Mouse (Mus musculus) ovary, postnatal 10 days (tissue): Measurements from ENCODE around the gene 1700025G04Rik.

Experiments
- DNase-seq: peaks from one replicate; pipeline ENCODE4 v3.0.0; 2022; ENCODE audit warnings: low spot score

Gene 1700025G04Rik

DNA sequence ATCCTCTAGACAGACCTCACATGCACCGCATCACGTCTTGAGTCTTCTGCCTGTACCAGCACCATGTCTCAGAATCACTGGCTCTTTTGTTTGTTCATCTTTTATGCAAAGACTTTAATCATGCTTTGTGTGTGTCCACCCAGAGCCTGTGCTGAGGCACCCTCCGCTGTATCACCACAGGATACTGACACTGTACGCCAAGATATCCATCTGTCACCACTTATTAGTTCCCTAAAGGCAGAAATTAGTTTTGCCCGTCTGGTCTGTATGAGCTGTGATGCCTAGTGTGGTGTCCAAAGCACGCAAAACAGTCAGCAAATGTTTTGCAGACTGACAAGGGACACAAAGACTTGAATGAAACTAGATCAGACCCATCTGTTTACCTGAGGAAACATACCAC, 95.7 kb downstream of the 1700025G04Rik start:
- no peak for DNase-seq

DNA sequence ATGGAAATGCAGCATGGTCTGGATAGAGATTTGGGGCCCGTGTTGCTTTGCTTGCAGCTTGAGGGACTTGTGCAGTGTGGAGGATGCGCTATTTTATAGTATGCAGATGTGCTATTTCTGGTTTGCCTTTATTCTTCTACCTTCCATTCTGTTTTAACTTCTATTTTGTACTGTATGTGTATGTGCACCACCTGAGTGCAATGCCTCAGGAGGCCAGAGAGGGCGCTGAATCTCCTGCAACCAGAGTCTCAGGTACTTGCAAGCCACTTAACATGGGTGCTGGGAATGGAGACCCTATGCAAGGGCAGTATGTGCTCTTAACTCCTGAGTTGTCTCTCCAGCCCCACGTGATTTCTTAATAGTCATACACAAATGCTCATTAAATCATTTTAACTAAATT, 98.4 kb downstream of the 1700025G04Rik start:
- DNase-seq, result no peak

DNA sequence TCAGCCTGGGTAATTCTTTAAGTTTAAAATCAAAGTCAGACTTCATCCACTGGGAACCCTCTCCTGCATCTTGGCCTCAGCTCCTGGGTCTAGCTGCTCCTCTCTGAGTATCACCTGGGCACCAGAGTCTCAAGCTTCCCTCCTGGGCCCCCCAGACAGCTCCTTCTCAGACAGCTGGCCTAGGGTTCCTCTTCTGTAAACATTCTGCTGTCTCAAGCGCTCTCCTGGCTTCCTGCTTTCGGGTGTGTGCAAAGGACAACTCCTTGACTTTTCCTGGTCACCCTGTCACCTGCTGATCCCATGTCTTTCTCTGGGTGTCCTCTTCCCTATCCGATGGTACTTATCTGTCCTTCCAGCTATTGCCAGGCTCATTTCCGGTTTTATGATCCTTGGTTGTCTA, 99.3 kb downstream of the 1700025G04Rik start:
- no peak for DNase-seq

DNA sequence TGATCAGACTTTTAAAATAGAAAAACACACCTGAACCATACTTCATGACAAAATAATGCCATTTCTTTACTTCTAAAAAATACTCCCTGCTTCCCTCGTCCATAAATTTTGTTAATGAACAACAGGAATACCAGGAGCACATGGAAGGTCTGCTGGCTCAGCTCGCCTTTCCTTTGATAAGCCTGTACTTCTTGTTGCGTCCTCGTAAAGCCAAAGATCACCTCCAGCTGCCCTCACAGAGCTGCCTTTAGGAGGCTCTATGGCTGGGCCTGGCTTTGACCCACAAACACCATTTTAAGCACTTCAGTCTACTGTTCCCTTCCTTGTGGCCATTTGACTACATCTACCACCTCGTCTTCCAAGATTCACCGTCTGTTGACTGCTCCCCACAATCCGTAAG, 101.2 kb downstream of the 1700025G04Rik start:
- no peak for DNase-seq

DNA sequence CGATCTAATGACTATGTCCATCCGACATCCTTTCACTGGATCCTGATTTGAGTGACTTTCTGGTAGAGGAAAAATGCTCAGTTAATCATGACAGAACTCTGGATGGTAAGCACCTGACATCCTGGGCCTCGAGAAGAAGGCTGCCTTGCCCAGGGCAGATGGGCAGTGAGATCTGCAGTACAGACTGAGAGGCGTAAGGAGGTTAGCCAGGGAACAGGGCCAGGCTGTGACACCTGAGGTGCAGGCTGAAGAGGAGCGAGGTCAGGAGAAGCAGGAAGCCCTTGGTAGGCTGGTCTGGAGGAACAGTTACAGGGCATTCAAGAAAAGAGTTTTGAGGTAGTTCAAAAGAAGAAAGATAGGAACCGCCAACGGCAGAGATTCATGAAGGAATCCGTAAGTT, 101.9 kb downstream of the 1700025G04Rik start:
- no peak for DNase-seq

DNA sequence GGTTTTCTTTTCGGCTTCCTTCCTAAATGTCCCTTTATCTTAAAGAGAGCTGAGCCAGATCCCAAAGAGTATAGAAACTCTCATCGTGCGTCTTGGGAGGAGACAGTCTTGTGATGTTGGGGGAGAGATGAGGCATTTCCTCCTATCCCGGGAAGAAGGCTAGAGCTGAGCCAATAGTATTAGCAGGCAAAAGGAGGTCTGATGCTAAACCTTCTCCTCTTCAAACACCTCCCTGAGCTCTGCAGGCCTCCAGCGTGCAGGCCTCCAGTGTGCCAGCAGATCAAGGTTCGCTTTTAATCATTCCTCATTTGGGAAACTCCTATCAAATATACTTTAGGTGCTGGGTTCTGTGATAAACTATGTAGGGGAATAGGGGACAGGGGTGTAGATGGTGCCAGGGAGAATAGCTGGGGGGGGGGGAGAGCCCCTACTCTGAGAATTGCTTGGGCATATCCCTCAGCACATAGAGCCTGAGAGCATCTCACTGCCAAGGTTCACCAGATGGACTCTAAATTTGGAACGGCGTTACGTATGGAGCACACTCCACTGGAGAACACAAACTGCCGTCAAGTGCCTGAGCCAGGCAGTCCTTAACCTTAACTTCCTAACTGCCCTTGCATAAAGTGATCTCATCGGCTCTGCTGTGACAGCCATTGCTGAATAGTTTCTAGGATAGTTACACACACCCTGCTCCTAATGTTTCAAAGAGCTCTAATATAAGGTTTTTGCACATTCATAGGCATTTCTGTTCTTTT, 103.7 kb downstream of the 1700025G04Rik start:
- DNase-seq, result no peak

DNA sequence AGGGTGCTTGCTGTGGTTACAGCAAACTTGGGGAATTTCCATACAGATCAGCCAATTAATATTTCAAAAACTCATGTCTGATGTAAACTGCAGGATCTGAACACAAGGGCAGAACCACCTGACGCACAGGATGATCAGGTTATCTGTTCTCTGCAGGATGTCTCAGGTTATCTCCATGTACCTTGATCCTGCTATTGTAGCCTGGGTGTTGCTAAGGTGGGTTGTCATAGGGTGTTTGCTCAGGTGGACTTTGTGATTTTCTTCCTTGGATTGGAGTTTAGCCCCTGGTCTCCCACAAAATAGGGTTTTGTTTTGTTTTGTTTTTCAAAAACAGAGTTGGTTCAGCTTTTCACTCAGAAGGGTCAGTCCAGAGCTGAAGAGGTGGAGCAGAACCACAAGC, 104.9 kb downstream of the 1700025G04Rik start:
- DNase-seq, result no peak

DNA sequence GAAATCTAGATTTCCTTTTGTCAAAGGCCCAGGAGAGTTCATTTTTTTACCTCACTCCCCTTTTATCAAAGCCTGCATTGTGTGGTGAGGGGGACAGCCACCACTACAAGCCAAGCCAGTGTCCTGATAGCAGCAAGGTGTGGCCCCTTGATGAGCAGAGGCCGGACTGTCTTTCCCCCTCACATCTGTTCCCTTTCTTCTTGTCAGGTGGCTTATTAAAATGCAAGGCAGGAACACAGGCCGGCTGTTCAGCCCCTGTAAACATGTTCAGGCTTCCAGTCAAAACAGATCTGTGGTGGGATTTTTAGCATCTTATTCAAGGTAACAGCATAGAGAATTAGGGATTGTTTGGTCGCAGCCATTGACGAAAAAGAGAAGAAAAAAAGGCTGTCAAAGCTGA, 105.9 kb downstream of the 1700025G04Rik start:
- no peak for DNase-seq

DNA sequence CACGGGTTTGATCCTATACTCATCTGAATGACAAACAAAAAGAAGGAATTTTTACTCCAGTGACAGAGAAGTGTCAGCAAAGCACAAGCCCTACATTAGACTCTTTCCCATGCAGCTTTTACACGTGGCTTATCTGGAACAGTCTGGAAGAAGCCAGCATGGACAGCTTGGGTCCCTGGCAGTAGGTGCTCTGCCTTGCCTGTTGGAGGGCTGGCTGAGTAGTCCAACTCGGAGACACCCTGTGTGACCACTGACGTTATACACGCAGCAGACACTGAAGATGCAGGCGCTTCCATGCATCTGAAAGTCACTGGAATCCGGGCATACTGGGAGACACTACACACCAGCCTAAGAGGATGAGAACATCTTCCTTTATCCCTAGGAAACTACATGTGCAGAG, 109.4 kb downstream of the 1700025G04Rik start:
- no peak for DNase-seq

DNA sequence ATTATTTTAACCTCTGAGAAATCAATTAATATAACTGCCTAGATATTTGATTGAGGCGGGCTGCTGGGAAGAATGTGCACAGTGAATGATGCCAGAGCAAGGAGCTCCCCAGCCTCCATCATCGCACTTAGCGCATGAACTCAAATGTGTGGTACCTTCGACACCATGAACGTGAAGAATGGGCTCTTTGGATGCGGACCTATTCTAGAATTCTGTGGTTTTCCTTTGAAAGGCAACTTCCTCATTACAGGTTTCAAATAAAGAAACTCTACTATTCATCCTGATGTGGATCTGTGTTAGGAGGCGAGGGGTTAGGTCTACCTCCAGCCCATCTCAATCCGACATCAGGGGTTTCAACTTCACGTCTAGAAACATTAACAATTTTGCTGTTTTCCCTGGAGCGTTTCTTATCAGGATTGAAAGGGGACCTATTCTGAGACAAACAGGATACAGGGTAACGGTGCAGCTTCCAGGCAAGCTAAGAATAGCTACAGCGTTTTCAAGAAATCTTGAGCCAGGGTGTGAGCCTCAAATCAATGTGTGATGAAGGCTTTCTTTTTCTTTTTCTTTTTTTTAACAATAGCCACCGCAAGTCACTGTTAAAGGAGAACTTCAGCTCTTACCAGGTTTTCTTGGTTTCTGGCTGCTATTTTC, 110.0 kb downstream of the 1700025G04Rik start:
- no peak for DNase-seq

DNA sequence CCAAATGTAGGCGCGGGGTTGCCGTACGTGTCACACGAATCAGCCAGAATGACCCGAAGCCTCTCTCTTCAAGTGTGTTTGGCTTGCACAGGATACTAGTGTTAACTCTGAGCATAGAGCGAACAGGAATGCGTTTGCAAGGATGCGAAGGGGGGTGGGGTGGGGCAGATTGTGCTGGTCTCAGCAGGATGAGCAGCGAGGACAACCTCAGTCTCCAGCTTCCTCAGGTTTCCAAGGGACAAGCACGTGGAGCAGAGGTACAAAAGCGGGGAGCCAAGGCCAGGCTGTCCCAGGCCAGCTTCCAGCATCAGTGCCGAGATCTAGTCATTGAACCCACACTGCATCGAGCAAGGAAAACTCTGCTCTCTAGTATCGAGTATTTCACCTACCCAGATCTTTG, 111.2 kb downstream of the 1700025G04Rik start:
- no peak for DNase-seq

DNA sequence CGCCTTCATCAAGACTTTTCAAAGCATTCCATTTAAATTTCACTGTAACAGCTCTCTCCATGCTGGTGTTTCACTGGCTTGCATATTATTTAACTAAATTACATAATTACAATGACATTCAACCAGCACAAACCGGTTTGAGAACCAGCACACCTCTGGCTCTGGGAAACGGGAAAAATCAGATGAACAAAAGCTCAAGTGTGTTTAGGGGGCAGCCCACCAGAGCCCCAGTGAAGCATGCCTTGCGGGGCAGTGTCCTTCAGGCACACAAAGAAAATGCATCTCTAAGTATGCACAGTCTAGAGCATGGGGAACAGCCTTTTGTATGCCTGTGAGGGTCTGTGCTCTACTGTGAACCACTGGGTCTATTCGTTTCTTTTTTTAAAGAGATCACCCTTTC, 112.3 kb downstream of the 1700025G04Rik start:
- DNase-seq, result no peak

DNA sequence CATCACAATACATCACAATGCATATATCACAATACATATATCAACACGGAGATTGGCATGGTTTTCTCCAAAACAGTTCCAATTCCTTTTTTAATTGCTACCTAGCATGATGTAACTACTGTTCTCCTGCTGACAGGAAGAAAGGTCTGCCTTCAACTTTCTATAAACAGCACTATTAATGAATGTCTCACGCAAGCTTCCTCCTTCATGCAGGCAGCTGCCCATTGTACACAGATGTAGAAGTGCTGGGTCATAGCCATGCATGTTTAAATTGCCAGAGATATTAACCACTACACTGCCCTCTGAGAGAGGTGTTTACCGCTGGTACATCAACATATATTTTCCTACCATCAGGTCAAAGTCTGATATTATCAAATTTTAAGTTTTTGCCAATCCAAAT, 113.1 kb downstream of the 1700025G04Rik start:
- no peak for DNase-seq

DNA sequence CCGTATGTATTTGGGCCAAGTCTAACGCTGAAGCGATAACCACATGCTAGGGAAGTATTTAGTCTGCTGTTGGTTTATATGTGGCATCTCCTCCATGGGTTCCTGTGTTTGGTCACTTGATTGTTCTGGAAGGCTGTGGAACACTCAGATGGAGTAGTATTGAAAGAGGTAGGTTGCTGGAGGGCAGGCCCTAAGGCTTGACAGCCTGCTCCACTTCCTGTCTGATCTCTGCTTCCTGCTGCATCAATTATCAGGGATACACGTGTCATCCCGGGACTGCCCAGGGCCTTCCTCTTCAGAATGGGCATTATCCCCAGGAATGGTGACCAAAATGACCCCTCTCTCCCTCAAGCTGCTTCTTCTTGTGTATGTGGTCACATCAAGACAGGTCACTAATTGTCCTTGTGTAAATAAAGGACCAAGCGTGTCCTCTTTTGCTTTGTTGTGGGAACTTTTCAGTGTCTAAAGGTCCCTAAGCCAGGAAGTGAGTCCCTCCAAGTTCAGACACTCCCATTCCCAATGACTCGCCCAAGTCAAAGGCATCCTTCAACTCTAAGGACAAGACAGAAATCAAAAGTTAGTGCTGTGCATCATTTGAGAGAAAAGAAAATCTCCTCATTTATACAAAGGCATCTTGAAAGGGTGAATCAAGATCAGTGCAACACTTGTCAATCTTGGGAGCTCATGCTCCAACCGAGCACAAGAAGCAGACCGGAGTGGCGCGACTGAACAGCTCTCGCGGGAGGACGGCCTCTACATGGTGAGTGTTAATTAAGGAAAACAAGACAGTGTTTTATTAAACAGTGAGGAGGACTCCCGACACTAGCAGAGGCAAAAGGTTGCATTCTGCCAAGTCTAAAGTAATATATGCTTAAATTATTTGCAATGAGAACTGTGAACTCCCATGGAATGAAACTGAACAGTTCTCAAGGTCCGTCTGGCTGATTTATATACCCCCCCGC, 114.2 kb downstream of the 1700025G04Rik start:
- no peak for DNase-seq

DNA sequence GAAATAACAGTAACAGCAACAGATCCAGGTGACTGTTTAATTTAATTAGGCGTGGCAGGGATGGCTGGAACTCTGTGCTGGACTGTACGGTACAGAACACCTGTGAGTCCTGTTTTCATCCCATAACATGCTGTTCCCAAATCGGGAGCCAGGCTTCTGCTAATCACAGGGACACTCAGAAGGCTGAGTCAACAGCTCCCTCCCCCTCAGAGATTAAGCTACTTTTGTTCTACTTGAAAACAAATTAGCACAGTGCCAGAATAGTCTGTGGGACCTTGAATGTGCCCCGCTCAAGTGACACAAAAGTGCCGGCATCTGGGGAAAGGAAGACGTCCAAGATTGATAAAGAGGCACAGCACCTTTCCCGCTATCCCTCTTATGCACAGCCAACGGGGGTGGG, 115.0 kb downstream of the 1700025G04Rik start:
- DNase-seq, result no peak

DNA sequence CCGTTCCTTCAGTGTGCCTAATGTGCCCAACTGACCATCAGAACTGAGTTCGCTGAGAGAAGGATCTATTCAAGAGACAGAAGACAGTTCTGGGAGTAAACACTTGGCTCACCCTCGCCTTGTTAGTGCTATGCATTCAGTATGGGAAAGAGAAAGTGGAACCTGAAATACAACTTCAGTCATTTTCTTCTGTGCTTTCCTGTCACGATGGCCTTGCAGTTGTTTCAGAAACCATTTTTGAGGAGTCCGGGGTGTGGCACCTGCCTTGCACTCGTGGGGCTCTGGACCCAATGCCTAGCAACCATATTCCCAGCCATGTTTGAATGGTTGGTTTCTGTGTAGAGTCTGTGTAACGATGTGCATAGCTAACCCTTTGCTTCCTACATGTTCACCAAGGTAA, 115.5 kb downstream of the 1700025G04Rik start:
- DNase-seq, result no peak

DNA sequence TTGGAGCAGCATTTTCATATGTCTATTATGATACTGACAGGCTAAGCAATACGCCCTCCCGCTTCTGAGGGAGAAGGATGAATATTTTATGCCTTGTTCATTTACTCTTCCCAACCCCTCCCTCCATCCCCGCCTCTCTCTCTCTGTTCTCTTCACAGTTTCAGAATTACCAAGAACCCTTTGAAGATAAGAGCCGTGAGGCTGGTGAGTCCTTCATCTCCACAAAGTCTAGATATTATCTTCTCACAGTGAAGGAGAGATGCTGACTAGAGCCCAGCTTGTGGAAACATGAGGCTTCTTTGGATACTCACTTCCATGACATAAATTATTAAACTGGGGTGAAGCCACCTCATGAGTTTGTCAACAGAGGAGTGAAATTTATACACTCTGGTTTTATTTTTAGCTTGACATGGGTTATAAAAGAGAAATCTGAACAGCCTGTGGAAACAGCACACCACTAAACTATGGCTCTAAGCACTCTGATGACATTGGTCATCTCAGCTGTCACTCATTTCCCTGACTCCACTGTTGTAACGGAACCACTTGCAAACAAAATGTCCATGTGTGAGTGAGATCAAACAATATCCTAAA, 116.7 kb downstream of the 1700025G04Rik start:
- DNase-seq, result no peak

DNA sequence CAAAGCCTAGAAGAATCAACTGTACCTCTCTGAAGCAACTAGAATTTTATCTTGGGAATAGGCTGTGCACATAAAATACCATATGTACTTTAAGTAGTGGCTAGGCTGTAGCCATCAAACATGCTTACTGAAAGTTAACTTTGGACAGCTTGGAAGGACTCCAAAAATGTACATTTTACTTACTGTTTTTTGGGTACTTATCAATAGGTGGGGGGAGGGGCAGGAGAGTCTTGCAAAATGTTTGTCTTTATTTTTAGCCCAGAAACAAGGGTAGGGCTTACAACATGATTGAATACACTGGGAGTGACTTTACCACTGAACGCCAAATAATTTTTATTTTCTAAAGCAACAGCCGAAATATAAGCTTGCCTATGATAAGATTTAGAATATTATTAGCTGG, 118.3 kb downstream of the 1700025G04Rik start:
- no peak for DNase-seq

DNA sequence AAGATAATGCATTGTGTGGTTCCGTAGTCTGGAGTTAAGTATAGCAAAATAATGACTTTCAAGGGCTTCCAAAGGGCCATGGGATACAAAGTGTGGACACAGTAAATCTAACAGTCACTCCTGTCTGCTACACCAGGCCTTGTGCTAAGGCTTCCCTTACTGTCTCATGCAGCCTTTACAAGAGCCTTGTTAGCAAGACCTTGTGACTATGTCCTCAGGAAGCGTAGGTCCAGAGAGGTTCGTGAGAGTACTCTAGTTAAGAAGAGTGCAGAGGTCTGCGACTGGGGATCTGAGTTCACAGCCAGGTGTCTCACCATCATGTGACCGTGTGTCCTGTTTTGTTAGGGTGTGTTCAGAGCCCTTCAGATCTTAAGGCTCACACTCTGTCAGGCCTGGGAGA, 121.8 kb downstream of the 1700025G04Rik start:
- no peak for DNase-seq

DNA sequence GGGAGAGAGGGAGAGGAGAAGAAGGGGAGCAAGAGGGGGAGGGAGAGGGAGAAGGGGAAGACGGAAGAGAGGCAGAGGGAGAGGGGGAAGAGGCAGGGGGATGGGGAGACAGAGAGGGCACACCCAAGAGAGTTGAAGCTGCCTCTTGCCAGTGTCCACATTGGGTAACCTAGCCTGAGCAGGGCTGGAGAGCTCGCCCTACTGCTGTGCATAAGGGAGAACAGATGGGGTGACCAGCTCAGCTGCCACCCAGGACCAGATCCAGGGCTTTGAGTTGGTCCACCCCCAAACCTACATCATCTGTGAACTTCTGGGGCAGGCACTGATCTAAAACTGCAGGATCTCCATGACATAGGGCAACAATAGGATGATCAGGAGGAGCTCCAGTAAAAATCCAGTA, 125.1 kb downstream of the 1700025G04Rik start:
- no peak for DNase-seq

DNA sequence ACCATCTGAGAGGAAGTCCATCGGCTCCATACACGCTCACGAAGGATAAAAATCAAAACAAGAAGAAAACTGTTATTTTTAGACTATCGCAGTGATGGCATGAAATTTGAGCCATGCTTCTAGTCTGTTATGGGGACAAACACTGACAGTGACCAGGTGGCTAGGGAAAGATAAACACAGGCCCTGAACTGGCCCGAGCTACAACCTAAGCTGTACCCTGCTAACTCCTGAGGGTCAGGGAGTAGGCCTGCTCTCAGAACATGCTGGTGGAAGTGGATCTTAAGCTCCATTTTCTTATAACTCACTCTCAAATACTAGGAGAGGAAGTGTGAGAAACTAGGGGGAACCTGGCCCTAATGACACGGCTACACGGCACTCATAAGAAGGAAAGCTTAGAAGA, 126.7 kb downstream of the 1700025G04Rik start:
- DNase-seq, result no peak

DNA sequence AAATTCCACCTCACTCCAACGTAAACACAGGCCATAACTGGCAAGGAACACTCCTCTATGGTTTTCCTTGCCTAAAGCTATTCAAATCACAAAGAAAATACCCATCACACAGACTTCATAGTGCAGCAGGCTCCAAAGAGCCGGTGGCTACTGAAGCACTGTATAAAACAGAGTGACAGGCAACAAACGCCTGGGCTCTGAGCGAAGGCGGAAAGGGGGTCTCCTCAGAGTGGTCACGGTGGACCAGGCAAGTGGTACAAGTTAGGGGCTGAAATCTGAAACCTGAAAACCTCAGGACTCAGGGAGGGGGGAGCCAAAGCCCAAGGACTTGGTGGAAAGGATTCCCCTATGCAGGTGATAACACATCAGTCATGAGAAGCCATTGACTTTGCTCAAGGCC, 127.8 kb downstream of the 1700025G04Rik start:
- no peak for DNase-seq
